Mouse (Mus musculus) embryonic fibroblast, embryonic 13.5 days (primary cell): ENCODE measurements around the gene Klf2. TPM values are rescaled to one million over a fixed set of nuclear protein-coding genes. Genes with fewer than 3 reads are reported as not detected.
A peak's percentile ranks its signal among the peaks of the same experiment; 100 is the strongest.

Experiments used
- H3K27ac ChIP-seq: 2 replicates; pipeline ENCODE4 v1.5.1; 2012; ENCODE audit warnings: low read length, control low read depth, inconsistent platforms; ENCODE audit not compliant: insufficient read depth
- H3K4me1 ChIP-seq: 2 replicates; pipeline ENCODE4 v1.6.1; 2011; ENCODE audit warnings: low read length; ENCODE audit not compliant: control insufficient read depth, insufficient read depth
- H3K4me3 ChIP-seq: 2 replicates; pipeline ENCODE4 v1.5.1; 2011; ENCODE audit warnings: mild to moderate bottlenecking, control low read depth, low read length; ENCODE audit not compliant: insufficient read depth
- CTCF ChIP-seq: IDR thresholded peaks from 2 replicates; pipeline ENCODE4 v1.5.1; 2011; ENCODE audit warnings: mild to moderate bottlenecking, control low read depth, low read length, moderate library complexity, borderline replicate concordance; ENCODE audit not compliant: insufficient read depth
- POLR2A ChIP-seq: IDR thresholded peaks from 2 replicates; pipeline ENCODE4 v1.6.1; 2011; ENCODE audit warnings: low read depth, mild to moderate bottlenecking, control low read depth, low read length, moderate library complexity
- polyA plus RNA-seq: library from polyadenylated mRNA; stranded (reverse); fragments of >200 nt; gene quantifications from 2 replicates; pipeline ENCODE4 v1.2.4, GENCODE M21; 2011; ENCODE audit warnings: low read depth; ENCODE audit not compliant: missing spikeins, insufficient read length

Klf2 gene
- polyA plus RNA-seq, 1 experiment, result 19.7 TPM

- no peak for TF ChIP-seq CTCF
- TF ChIP-seq POLR2A, result no peak
- H3K4me3 ChIP-seq, result no peak overlapping the region
- peak overlapping the region; percentile 32; the same call in 1 of the 2 replicates for H3K27ac ChIP-seq
- H3K4me1 ChIP-seq, result no peaks in the 10 kb centered on the region
Observed at GRCm38 (mm10) chr8:72289051-72289450, 29.8 kb upstream of the Klf2 start.

- TF ChIP-seq CTCF, result no peak
- TF ChIP-seq POLR2A, result no peak
- Histone ChIP-seq H3K27ac (no peak overlapping the region), H3K4me3 (no peak overlapping the region), H3K4me1 (0 out of 2 replicates have a peak, but pooled peaks cover 4% of the 10 kb centered on the region)
Observed at GRCm38 (mm10) chr8:72291104-72291503, 27.7 kb upstream of the Klf2 start.

- H3K27ac ChIP-seq, result no peak overlapping the region
- TF ChIP-seq POLR2A (no peak), CTCF (no peak)
- 0 out of 2 replicates have a peak, but pooled peaks cover 4% of the 10 kb centered on the region for H3K4me1 ChIP-seq
- H3K4me3 ChIP-seq, result no peak overlapping the region
Observed at GRCm38 (mm10) chr8:72293309-72293708, 25.5 kb upstream of the Klf2 start.

- H3K27ac ChIP-seq, result no peak overlapping the region; the same call in 1 of the 2 replicates
- H3K4me3 ChIP-seq, result no peak overlapping the region
- 0 out of 2 replicates have a peak, but pooled peaks cover 4% of the 10 kb centered on the region for H3K4me1 ChIP-seq
- TF ChIP-seq CTCF (no peak), POLR2A (no peak)
Observed at GRCm38 (mm10) chr8:72295125-72295524, 23.7 kb upstream of the Klf2 start.

GRCm38 (mm10) chr8:72295679-72296078, 23.2 kb upstream of the Klf2 start:
- H3K4me1 ChIP-seq, result 0 out of 2 replicates have a peak, but pooled peaks cover 4% of the 10 kb centered on the region
- H3K4me3 ChIP-seq, result no peak overlapping the region
- TF ChIP-seq CTCF, result no peak
- no peak for TF ChIP-seq POLR2A
- peak overlapping the region; percentile 9; the same call in 1 of the 2 replicates for H3K27ac ChIP-seq

- Histone ChIP-seq H3K4me1 (0 out of 2 replicates have a peak, but pooled peaks cover 4% of the 10 kb centered on the region), H3K4me3 (no peak overlapping the region), H3K27ac (no peak overlapping the region)
- TF ChIP-seq CTCF, result no peak
- TF ChIP-seq POLR2A, result no peak
Observed at GRCm38 (mm10) chr8:72296561-72296960, 22.3 kb upstream of the Klf2 start.

GRCm38 (mm10) chr8:72298928-72299327, 19.9 kb upstream of the Klf2 start:
- TF ChIP-seq CTCF (no peak), POLR2A (no peak)
- Histone ChIP-seq H3K4me3 (no peak overlapping the region), H3K27ac (no peak overlapping the region), H3K4me1 (0 out of 2 replicates have a peak, but pooled peaks cover 4% of the 10 kb centered on the region)

- H3K27ac ChIP-seq, result no peak overlapping the region
- no peak for TF ChIP-seq POLR2A
- no peak for TF ChIP-seq CTCF
- H3K4me1 ChIP-seq, result no peaks in the 10 kb centered on the region
- no peak overlapping the region for H3K4me3 ChIP-seq
Observed at GRCm38 (mm10) chr8:72300654-72301400, 18.0 kb upstream of the Klf2 start.

GRCm38 (mm10) chr8:72301497-72301896, 17.3 kb upstream of the Klf2 start:
- no peak for TF ChIP-seq CTCF
- no peak for TF ChIP-seq POLR2A
- no peak overlapping the region for H3K27ac ChIP-seq
- H3K4me1 ChIP-seq, result no peaks in the 10 kb centered on the region
- no peak overlapping the region for H3K4me3 ChIP-seq

- TF ChIP-seq POLR2A (no peak), CTCF (no peak)
- H3K4me1 ChIP-seq, result no peaks in the 10 kb centered on the region
- H3K4me3 ChIP-seq, result no peak overlapping the region
- H3K27ac ChIP-seq, result peak overlapping the region; percentile 59
Observed at GRCm38 (mm10) chr8:72302986-72303612, 15.7 kb upstream of the Klf2 start.

GRCm38 (mm10) chr8:72303633-72304032, 15.2 kb upstream of the Klf2 start:
- TF ChIP-seq POLR2A, result no peak
- TF ChIP-seq CTCF, result no peak
- H3K4me3 ChIP-seq, result no peak overlapping the region
- peak overlapping the region; percentile 59 for H3K27ac ChIP-seq
- no peaks in the 10 kb centered on the region for H3K4me1 ChIP-seq
